Mouse (Mus musculus): ENCODE measurements around the gene Sppl3. TPM values are rescaled to one million over a fixed set of nuclear protein-coding genes. Genes with fewer than 3 reads are reported as not detected.
A peak's percentile ranks its signal among the peaks of the same experiment; 100 is the strongest.
"Not testable (repeated sequence)": the region's sequence is repeated elsewhere in the genome, so short reads cannot be mapped to it uniquely, and the experiment has no call there.

Gene Sppl3
- total RNA-seq, 2 experiments from 2014 or later = 85.2 to 87.0 TPM

DNA sequence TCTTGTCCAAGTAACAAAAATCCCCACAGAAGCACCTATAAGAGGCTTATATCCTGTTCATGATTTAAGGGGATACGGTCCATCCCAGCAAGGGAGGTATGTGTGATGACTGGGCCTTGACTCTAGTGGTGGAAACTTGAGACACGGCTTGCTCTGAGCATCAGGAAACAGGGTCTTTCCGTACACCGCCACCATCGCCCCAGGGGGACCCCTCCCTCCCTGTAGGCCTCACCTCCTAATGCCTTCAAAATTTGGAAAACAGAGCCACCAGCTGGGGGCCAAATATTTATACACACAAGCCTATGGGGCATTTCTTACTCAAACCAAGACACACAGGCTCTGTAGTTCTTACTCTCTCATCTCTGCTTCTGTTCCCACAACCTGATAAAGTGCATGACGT is 80.8 kb downstream of the Sppl3 start:
- intact Hi-C loops (cut with DNase I) = no loop called here
- no peak overlapping the region for H3K27ac ChIP-seq
- no peak for DNase-seq (ENCODE audit: extremely low spot score in 1 of 2, low spot score in 2 of 2)
- H3K4me3 ChIP-seq = no peak overlapping the region
- no peak for TF ChIP-seq CTCF (IDR thresholded peaks at IDR 0.05)

DNA sequence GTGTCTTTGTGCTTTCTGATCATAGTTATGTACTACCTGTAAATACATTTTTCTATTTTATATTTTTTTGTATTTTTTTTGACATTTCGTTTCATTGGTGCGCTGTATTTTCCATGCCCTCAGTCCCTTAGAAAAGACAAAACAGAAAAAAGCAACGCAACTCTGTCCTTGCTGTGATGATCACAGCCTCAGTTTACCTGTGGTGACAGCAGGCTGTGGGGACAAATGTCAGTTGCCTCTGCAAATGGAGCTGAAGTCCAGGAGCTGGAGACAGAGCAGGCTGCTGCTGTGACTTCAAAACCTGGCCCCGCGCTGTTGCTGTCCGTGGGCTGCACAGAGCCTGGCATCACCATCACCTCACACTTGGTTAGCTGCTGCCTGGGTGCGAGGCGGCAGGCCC is 87.3 kb downstream of the Sppl3 start, which contains the start of gene Gm10401:
Gene Gm10401 (minus strand): TSS at position 101 of the 400 bp plus-strand sequence.
- no peak for DNase-seq (ENCODE audit: extremely low spot score in 1 of 2, low spot score in 2 of 2)
- no peak within 1 kb of the TSS for H3K27ac ChIP-seq
- no peak for TF ChIP-seq CTCF (IDR thresholded peaks at IDR 0.05)
- intact Hi-C loops (cut with DNase I) = no loop called here
- no peak within 1 kb of the TSS for H3K4me3 ChIP-seq

- intact Hi-C loops (cut with DNase I) = no loop called here
- DNase-seq (ENCODE audit: extremely low spot score in 1 of 2, low spot score in 2 of 2) = no peak
- Histone ChIP-seq H3K27ac (no peak overlapping the region), H3K4me3 (no peak overlapping the region)
- TF ChIP-seq CTCF (IDR thresholded peaks at IDR 0.05) = no peak
Measured at GRCm38 (mm10) chr5:115099530-115099929, 88.6 kb downstream of the Sppl3 start.

- intact Hi-C loops (cut with DNase I) = no loop called here
- Histone ChIP-seq H3K27ac (no peak overlapping the region), H3K4me3 (no peak overlapping the region)
- no peak for TF ChIP-seq CTCF (IDR thresholded peaks at IDR 0.05)
- DNase-seq (ENCODE audit: extremely low spot score in 1 of 2, low spot score in 2 of 2) = no peak
Measured at GRCm38 (mm10) chr5:115099991-115100390, 89.1 kb downstream of the Sppl3 start.

DNA sequence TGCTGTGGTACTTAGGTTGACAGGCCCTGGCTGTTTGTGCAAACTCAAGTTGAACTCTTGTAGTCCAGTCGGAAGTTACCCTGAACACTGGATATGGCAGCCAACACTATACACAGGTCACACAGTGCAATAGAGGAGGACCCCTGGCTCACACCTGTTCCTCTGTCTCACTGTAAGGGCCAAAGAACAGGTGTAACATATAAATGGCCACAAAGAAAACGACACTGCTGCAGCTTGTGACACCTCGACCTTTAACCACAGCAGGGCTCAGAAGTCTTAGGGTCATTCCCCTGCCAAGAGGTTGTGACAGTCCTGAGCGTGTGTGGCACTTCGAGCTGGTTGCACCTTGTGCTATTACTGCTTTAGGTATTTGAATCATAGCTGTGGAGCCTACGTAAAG is 89.5 kb downstream of the Sppl3 start:
- no peak overlapping the region for H3K4me3 ChIP-seq
- no peak overlapping the region; the same call in 1 of the 2 replicates for H3K27ac ChIP-seq
- intact Hi-C loops (cut with DNase I) = no loop called here
- TF ChIP-seq CTCF (IDR thresholded peaks at IDR 0.05) = no peak
- DNase-seq (ENCODE audit: extremely low spot score in 1 of 2, low spot score in 2 of 2) = no peak

- Histone ChIP-seq H3K27ac (no peak overlapping the region), H3K4me3 (no peak overlapping the region)
- intact Hi-C loops (cut with DNase I) = no loop called here
- no peak for DNase-seq (ENCODE audit: extremely low spot score in 1 of 2, low spot score in 2 of 2)
- TF ChIP-seq CTCF (IDR thresholded peaks at IDR 0.05) = no peak
Measured at GRCm38 (mm10) chr5:115102231-115102630, 91.3 kb downstream of the Sppl3 start.

- H3K4me3 ChIP-seq; H3K27ac ChIP-seq; DNase-seq (ENCODE audit: extremely low spot score in 1 of 2, low spot score in 2 of 2); intact Hi-C loops (cut with DNase I): not testable (repeated sequence)
Measured at GRCm38 (mm10) chr5:115103253-115103652, 92.3 kb downstream of the Sppl3 start.

GRCm38 (mm10) chr5:115111156-115111555 is 100.2 kb downstream of the Sppl3 start:
- H3K27ac ChIP-seq = no peak overlapping the region
- no peak overlapping the region for H3K4me3 ChIP-seq
- no peak for TF ChIP-seq CTCF (IDR thresholded peaks at IDR 0.05)
- intact Hi-C loops (cut with DNase I) = no loop called here
- DNase-seq (ENCODE audit: extremely low spot score in 1 of 2, low spot score in 2 of 2) = peak in 1 of 2 experiments; percentile 9

DNA sequence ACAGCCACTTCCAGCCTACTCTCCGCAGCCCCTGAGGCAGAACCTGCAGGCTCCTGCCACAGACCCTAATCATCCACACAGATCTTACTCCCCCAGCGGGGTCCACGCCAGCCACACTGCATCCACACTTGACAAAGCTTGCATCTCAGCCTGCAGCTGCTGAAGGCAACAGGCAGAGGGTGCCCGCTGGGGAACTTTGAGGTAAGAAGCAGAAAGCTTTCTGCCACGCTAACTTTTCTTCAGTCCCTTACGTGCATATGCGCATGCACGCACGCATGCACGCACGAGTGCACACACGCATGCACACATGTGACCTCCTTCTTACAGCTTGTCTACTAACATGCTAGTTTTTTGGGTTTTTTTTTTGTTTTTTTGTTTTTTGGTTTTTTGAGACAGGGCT is 102.3 kb downstream of the Sppl3 start:
- intact Hi-C loops (cut with DNase I) = no loop called here
- Histone ChIP-seq H3K4me3 (no peak overlapping the region), H3K27ac (no peak overlapping the region)
- no peak for DNase-seq (ENCODE audit: extremely low spot score in 1 of 2, low spot score in 2 of 2)
- TF ChIP-seq CTCF (IDR thresholded peaks at IDR 0.05) = no peak

GRCm38 (mm10) chr5:115114501-115114900 is 103.6 kb downstream of the Sppl3 start:
- Histone ChIP-seq H3K27ac (no peak overlapping the region), H3K4me3 (no peak overlapping the region)
- DNase-seq (ENCODE audit: extremely low spot score in 1 of 2, low spot score in 2 of 2) = no peak
- intact Hi-C loops (cut with DNase I) = no loop called here
- TF ChIP-seq CTCF (IDR thresholded peaks at IDR 0.05) = no peak

DNA sequence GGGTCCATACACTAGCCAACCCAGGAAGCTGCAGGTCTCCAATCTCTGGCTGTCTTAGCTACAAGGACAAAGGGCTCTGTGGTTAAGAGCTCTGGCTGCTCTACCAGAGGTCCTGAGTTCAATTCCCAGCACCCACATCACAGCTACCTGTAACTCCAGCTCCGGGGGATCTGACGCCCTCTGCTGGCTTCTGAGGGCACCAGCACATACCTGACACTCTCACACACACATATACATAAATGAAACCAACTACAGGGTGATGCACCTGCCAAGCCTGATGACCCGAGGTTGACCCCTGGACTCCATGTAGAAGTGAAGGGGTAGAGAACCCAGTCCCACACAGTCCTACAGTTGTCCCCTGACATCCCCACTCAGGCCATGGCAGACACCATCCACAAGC is 105.5 kb downstream of the Sppl3 start:
- Histone ChIP-seq H3K27ac (no peak overlapping the region), H3K4me3 (no peak overlapping the region)
- no peak for DNase-seq (ENCODE audit: extremely low spot score in 1 of 2, low spot score in 2 of 2)
- no peak for TF ChIP-seq CTCF (IDR thresholded peaks at IDR 0.05)
- intact Hi-C loops (cut with DNase I) = no loop called here

DNA sequence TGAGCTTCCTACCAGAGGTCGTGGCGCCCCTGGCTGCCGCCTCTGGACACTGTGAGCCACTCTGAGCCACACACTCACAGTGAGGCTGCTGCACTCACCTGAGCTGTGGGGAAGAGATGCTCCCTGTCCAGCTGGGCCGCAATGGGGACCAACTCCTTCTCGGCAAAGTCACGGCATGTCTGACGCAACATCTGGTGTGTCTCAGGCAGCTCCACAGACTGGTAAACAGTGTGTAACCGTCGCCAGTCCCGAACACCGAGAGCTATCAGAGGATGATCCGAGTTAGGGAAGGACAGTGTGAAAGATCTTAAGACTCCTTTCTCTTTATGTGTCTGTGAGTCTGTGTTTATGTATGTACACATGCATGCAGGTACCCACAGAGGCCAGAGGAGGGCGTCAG is 106.5 kb downstream of the Sppl3 start:
- intact Hi-C loops (cut with DNase I) = no loop called here
- TF ChIP-seq CTCF (IDR thresholded peaks at IDR 0.05) = no peak
- Histone ChIP-seq H3K27ac (no peak overlapping the region), H3K4me3 (no peak overlapping the region)
- no peak for DNase-seq (ENCODE audit: extremely low spot score in 1 of 2, low spot score in 2 of 2)

- TF ChIP-seq CTCF (IDR thresholded peaks at IDR 0.05) = no peak
- H3K27ac ChIP-seq = 0 out of 2 replicates have a peak within 1 kb of the TSS, but pooled peaks have one; percentile 1
- peak within 1 kb of the TSS; percentile 63 for H3K4me3 ChIP-seq
- peak; percentile 51 to 69 for DNase-seq (ENCODE audit: extremely low spot score in 1 of 2, low spot score in 2 of 2)
- intact Hi-C loops (cut with DNase I) = no loop called here
Measured at GRCm38 (mm10) chr5:115118961-115119570, 108.1 kb downstream of the Sppl3 start, which contains the start of gene Acads. Acads (minus strand) TSS chr5:115119346.

Measured in left cerebral cortex, adult 2 months (tissue).